Mouse (Mus musculus) right cerebral cortex, postnatal 14 days (tissue): Measurements from ENCODE around the gene Btbd2.
A peak's percentile ranks its signal among the peaks of the same experiment; 100 is the strongest.
"Not testable (repeated sequence)": the region's sequence is repeated elsewhere in the genome, so short reads cannot be mapped to it uniquely, and the experiment has no call there.

Experiments used
- DNase-seq: peaks from one replicate; pipeline ENCODE4 v3.0.0; 2022

Gene Btbd2

GRCm38 (mm10) chr10:80627685-80628084 is 29.2 kb downstream of the Btbd2 start:
- no peak for DNase-seq

GRCm38 (mm10) chr10:80625764-80626163 is 31.1 kb downstream of the Btbd2 start:
- no peak for DNase-seq

GRCm38 (mm10) chr10:80623457-80624191 is 33.2 kb downstream of the Btbd2 start:
- DNase-seq: no peak

GRCm38 (mm10) chr10:80622661-80623456 is 34.0 kb downstream of the Btbd2 start, which contains the start of gene Csnk1g2:
Gene Csnk1g2, plus strand, starts transcription at chr10:80622838.
- peak; percentile 69 for DNase-seq

GRCm38 (mm10) chr10:80621940-80622660 is 34.8 kb downstream of the Btbd2 start:
- DNase-seq: peak; percentile 100

- no peak for DNase-seq
These were observed 35.3 kb downstream of the Btbd2 start for GRCm38 (mm10) chr10:80621690-80621939.

GRCm38 (mm10) chr10:80620796-80621689 is 35.8 kb downstream of the Btbd2 start:
- no peak for DNase-seq

GRCm38 (mm10) chr10:80620365-80620764 is 36.5 kb downstream of the Btbd2 start:
- DNase-seq: no peak

GRCm38 (mm10) chr10:80619465-80620244 is 37.2 kb downstream of the Btbd2 start:
- DNase-seq: no peak

- no peak for DNase-seq
These were observed 38.7 kb downstream of the Btbd2 start for GRCm38 (mm10) chr10:80618181-80618580.

- no peak for DNase-seq
These were observed 42.5 kb downstream of the Btbd2 start for GRCm38 (mm10) chr10:80614351-80614750.

- no peak for DNase-seq
These were observed 43.0 kb downstream of the Btbd2 start for GRCm38 (mm10) chr10:80613821-80614220.

- DNase-seq: no peak
These were observed 45.0 kb downstream of the Btbd2 start for GRCm38 (mm10) chr10:80611905-80612304.

- DNase-seq: peak; percentile 47
These were observed 45.8 kb downstream of the Btbd2 start for GRCm38 (mm10) chr10:80611024-80611423.

GRCm38 (mm10) chr10:80610116-80610785 is 46.6 kb downstream of the Btbd2 start:
- no peak for DNase-seq

- DNase-seq: no peak
These were observed 47.5 kb downstream of the Btbd2 start for GRCm38 (mm10) chr10:80609269-80609924.

GRCm38 (mm10) chr10:80608435-80608834 is 48.4 kb downstream of the Btbd2 start:
- no peak for DNase-seq

GRCm38 (mm10) chr10:80606737-80607350 is 50.0 kb downstream of the Btbd2 start:
- DNase-seq: no peak

GRCm38 (mm10) chr10:80606306-80606705 is 50.6 kb downstream of the Btbd2 start:
- DNase-seq: no peak

GRCm38 (mm10) chr10:80605721-80606120 is 51.1 kb downstream of the Btbd2 start, which contains the start of gene Gm49322:
Gene Gm49322, plus strand, starts transcription at chr10:80606021.
- DNase-seq: not testable (repeated sequence)
